Mouse (Mus musculus): Measurements from ENCODE around the gene Ndn.

Ndn gene

GRCm38 (mm10) chr7:62346269-62346668 is at the start of gene Ndn:
TSS of gene Ndn (plus strand) at chr7:62346569.
- in situ Hi-C loops (cut with MboI, MseI) = no loop called here

GRCm38 (mm10) chr7:62302451-62302850 is 43.9 kb upstream of the Ndn start:
- in situ Hi-C loops (cut with MboI, MseI) = no loop called here

- in situ Hi-C loops (cut with MboI, MseI) = no loop called here
Observed at GRCm38 (mm10) chr7:62306896-62307614, 39.3 kb upstream of the Ndn start.

GRCm38 (mm10) chr7:62316793-62317192 is 29.6 kb upstream of the Ndn start:
- in situ Hi-C loops (cut with MboI, MseI) = no loop called here

- in situ Hi-C loops (cut with MboI, MseI) = no loop called here
Observed at GRCm38 (mm10) chr7:62345411-62345810, 958 bp upstream of the Ndn start.

- in situ Hi-C loops (cut with MboI, MseI) = no loop called here
Observed at GRCm38 (mm10) chr7:62348106-62348803, 1.9 kb downstream of the Ndn start.

- in situ Hi-C loops (cut with MboI, MseI) = no loop called here
Observed at GRCm38 (mm10) chr7:62348804-62349190, 2.4 kb downstream of the Ndn start.

- in situ Hi-C loops (cut with MboI, MseI) = no loop called here
Observed at GRCm38 (mm10) chr7:62351266-62351665, 4.9 kb downstream of the Ndn start.

- in situ Hi-C loops (cut with MboI, MseI) = no loop called here
Observed at GRCm38 (mm10) chr7:62365039-62365636, 18.8 kb downstream of the Ndn start.

- in situ Hi-C loops (cut with MboI, MseI) = no loop called here
Observed at GRCm38 (mm10) chr7:62366730-62367129, 20.4 kb downstream of the Ndn start.

GRCm38 (mm10) chr7:62375658-62376057 is 29.3 kb downstream of the Ndn start:
- in situ Hi-C loops (cut with MboI, MseI) = no loop called here

- in situ Hi-C loops (cut with MboI, MseI) = no loop called here
Observed at GRCm38 (mm10) chr7:62376510-62377304, 30.3 kb downstream of the Ndn start, which contains the start of gene Magel2. TSS of gene Magel2 (plus strand) at chr7:62377010.

GRCm38 (mm10) chr7:62377313-62377712 is 30.9 kb downstream of the Ndn start:
- in situ Hi-C loops (cut with MboI, MseI) = no loop called here

- in situ Hi-C loops (cut with MboI, MseI) = no loop called here
Observed at GRCm38 (mm10) chr7:62378529-62378928, 32.2 kb downstream of the Ndn start.

GRCm38 (mm10) chr7:62382391-62382790 is 36.0 kb downstream of the Ndn start:
- in situ Hi-C loops (cut with MboI, MseI) = loop anchor here (10.0 kb wide), 1 partner anchor 1878 kb away; no protein-coding TSS in a partner anchor

GRCm38 (mm10) chr7:62388291-62388690 is 41.9 kb downstream of the Ndn start:
- in situ Hi-C loops (cut with MboI, MseI) = loop anchor here (10.0 kb wide), 1 partner anchor 1883 kb away; no protein-coding TSS in a partner anchor

- in situ Hi-C loops (cut with MboI, MseI) = loop anchor here (10.0 kb wide), 1 partner anchor 1667 kb away; no protein-coding TSS in a partner anchor
Observed at GRCm38 (mm10) chr7:62392202-62392601, 45.8 kb downstream of the Ndn start.
